Mouse (Mus musculus): Measurements from ENCODE around the gene Eif4g1.

Gene Eif4g1

GRCm38 (mm10) chr16:20692241-20692965 is 24.3 kb downstream of the Eif4g1 start:
- no peak for TF ChIP-seq GATA4 (IDR thresholded peaks at IDR 0.05; ENCODE audit: insufficient replicate concordance, low read length)

GRCm38 (mm10) chr16:20693111-20693701 is 25.1 kb downstream of the Eif4g1 start, which contains the start of gene Fam131a:
Gene Fam131a, plus strand, starts transcription at chr16:20693241.
- no peak for TF ChIP-seq GATA4 (IDR thresholded peaks at IDR 0.05; ENCODE audit: insufficient replicate concordance, low read length)

- TF ChIP-seq GATA4 (IDR thresholded peaks at IDR 0.05; ENCODE audit: insufficient replicate concordance, low read length): no peak
These were observed 26.7 kb downstream of the Eif4g1 start for GRCm38 (mm10) chr16:20694781-20695180.

GRCm38 (mm10) chr16:20695622-20696323 is 27.7 kb downstream of the Eif4g1 start:
- peak; percentile 8; the same call in 1 of the 2 replicates for TF ChIP-seq GATA4 (IDR thresholded peaks at IDR 0.05; ENCODE audit: insufficient replicate concordance, low read length)

GRCm38 (mm10) chr16:20699266-20699665 is 31.2 kb downstream of the Eif4g1 start:
- no peak for TF ChIP-seq GATA4 (IDR thresholded peaks at IDR 0.05; ENCODE audit: insufficient replicate concordance, low read length)

GRCm38 (mm10) chr16:20700036-20700435 is 31.9 kb downstream of the Eif4g1 start:
- TF ChIP-seq GATA4 (IDR thresholded peaks at IDR 0.05; ENCODE audit: insufficient replicate concordance, low read length): no peak

- TF ChIP-seq GATA4 (IDR thresholded peaks at IDR 0.05; ENCODE audit: insufficient replicate concordance, low read length): no peak
These were observed 33.2 kb downstream of the Eif4g1 start for GRCm38 (mm10) chr16:20701316-20701715.

GRCm38 (mm10) chr16:20701729-20702521 is 33.8 kb downstream of the Eif4g1 start:
- TF ChIP-seq GATA4 (IDR thresholded peaks at IDR 0.05; ENCODE audit: insufficient replicate concordance, low read length): no peak

GRCm38 (mm10) chr16:20702522-20702893 is 34.4 kb downstream of the Eif4g1 start:
- no peak for TF ChIP-seq GATA4 (IDR thresholded peaks at IDR 0.05; ENCODE audit: insufficient replicate concordance, low read length)

GRCm38 (mm10) chr16:20703071-20703470 is 35.0 kb downstream of the Eif4g1 start:
- TF ChIP-seq GATA4 (IDR thresholded peaks at IDR 0.05; ENCODE audit: insufficient replicate concordance, low read length): no peak

GRCm38 (mm10) chr16:20703699-20704400 is 35.7 kb downstream of the Eif4g1 start:
- TF ChIP-seq GATA4 (IDR thresholded peaks at IDR 0.05; ENCODE audit: insufficient replicate concordance, low read length): no peak

- TF ChIP-seq GATA4 (IDR thresholded peaks at IDR 0.05; ENCODE audit: insufficient replicate concordance, low read length): no peak
These were observed 37.7 kb downstream of the Eif4g1 start for GRCm38 (mm10) chr16:20705786-20706185.

GRCm38 (mm10) chr16:20706407-20707055 is 38.4 kb downstream of the Eif4g1 start:
- TF ChIP-seq GATA4 (IDR thresholded peaks at IDR 0.05; ENCODE audit: insufficient replicate concordance, low read length): no peak
